Mouse (Mus musculus): Measurements from ENCODE around the gene Plcg2.

DNA sequence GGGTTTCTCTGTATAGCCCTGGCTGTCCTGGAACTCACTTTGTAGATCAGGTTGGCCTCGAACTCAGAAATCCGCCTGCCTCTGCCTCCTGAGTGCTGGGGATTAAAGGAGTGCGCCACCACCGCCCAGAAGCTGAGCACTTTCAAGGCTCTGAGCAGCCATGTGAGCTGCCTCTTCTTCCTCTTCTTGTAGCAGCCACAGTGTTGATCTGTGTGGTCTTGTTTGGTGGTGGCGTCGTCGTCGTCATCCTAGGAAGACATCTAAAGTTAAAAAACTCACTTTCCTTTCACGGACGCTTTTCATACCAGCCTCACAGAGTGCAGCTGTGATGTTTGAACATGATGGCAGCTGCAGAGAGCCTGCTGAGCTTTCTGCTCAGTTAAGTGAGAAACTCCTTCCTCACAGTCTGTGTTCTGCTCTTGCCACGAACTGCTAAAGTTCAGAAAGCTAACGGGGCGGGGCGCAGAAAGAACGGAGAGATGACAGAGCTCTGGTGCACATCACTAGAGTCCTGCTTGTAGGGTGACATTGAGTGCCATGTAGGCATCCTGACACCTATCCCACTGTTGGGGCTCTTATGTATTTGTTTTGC, 34.4 kb downstream of the Plcg2 start:
- TF ChIP-seq CTCF (IDR thresholded peaks at IDR 0.05; ENCODE audit: low read depth) (no peak), EP300 (optimal IDR thresholded peaks at IDR 0.05) (no peak)

All from stomach, postnatal 0 days (tissue).